Mouse (Mus musculus) small intestine, adult 2 months (tissue): ENCODE results near the gene Mlycd. TPM values are rescaled to one million over a fixed set of nuclear protein-coding genes. Genes with fewer than 3 reads are reported as not detected.

Experiments used
- H3K27ac ChIP-seq: fragments of 200-500 bp; 2 replicates; pipeline ENCODE4 v1.5.1; 2012; ENCODE audit warnings: low read depth, low read length, control low read depth, inconsistent platforms; ENCODE audit not compliant: insufficient read depth
- H3K27me3 ChIP-seq: fragments of 200-500 bp; 2 replicates; pipeline ENCODE4 v1.6.1; 2012; ENCODE audit warnings: mild to moderate bottlenecking, moderate library complexity, low read length, inconsistent platforms; ENCODE audit not compliant: control insufficient read depth, insufficient read depth
- H3K36me3 ChIP-seq: fragments of 200-500 bp; 2 replicates; pipeline ENCODE4 v1.6.1; 2012; ENCODE audit warnings: mild to moderate bottlenecking, low read length, control low read depth, inconsistent platforms; ENCODE audit not compliant: control insufficient read depth, insufficient read depth
- H3K4me1 ChIP-seq: fragments of 200-500 bp; 2 replicates; pipeline ENCODE4 v1.6.1; 2012; ENCODE audit warnings: low read length, inconsistent platforms, mixed read lengths; ENCODE audit not compliant: control insufficient read depth, insufficient read depth, insufficient read length
- H3K4me3 ChIP-seq: fragments of 200-500 bp; 2 replicates; pipeline ENCODE4 v1.5.1; 2012; ENCODE audit warnings: low read depth, mild to moderate bottlenecking, control low read depth, inconsistent platforms, low read length, moderate library complexity
- CTCF ChIP-seq: fragments of 200-500 bp; IDR thresholded peaks from 2 replicates; pipeline ENCODE4 v1.5.1; 2012; ENCODE audit warnings: low read depth, mild to moderate bottlenecking, control low read depth, inconsistent platforms, low read length, moderate library complexity, mixed read lengths; ENCODE audit not compliant: insufficient replicate concordance, insufficient read length; ENCODE audit errors: extremely low read depth
- POLR2A ChIP-seq: fragments of 200-500 bp; IDR thresholded peaks from 2 replicates; pipeline ENCODE4 v1.6.1; 2012; ENCODE audit warnings: low read depth, mild to moderate bottlenecking, control low read depth, inconsistent platforms, low read length, moderate library complexity
- WGBS: fragments of 180-500 bp; shearing (Covaris S2); methylation state at CpG from one replicate; pipeline ENCODE4 v1.1.7; 2018; 5-methylcytosine and 5-hydroxymethylcytosine counted together
- polyA plus RNA-seq: library from polyadenylated mRNA; depleted of rRNA; stranded (reverse); fragments of >200 nt; gene quantifications from 2 replicates; pipeline ENCODE4 v1.2.3, GENCODE M21; 2012; rRNA removed

The Mlycd gene
- polyA plus RNA-seq, 1 experiment: 49.6 TPM

- 5% methylated on average over 78 of the region's 80 CpGs for whole genome bisulfite sequencing
- H3K4me3 ChIP-seq: peak overlapping the region; percentile 28; the same call in 1 of the 2 replicates
- peaks cover 11% of the 10 kb centered on the region for H3K4me1 ChIP-seq
- H3K27ac ChIP-seq: no peak overlapping the region
- TF ChIP-seq POLR2A (no peak), CTCF (no peak)
- H3K36me3 ChIP-seq: peaks cover 40% of the 10 kb centered on the region
- 0 out of 2 replicates have a peak, but pooled peaks cover 8% of the 10 kb centered on the region for H3K27me3 ChIP-seq
Measured at GRCm38 (mm10) chr8:119446990-119447780, 52.5 kb downstream of the Mlycd start.

- Histone ChIP-seq H3K36me3 (peaks cover 34% of the 10 kb centered on the region), H3K27me3 (0 out of 2 replicates have a peak, but pooled peaks cover 8% of the 10 kb centered on the region), H3K4me3 (no peak overlapping the region), H3K4me1 (peaks cover 11% of the 10 kb centered on the region), H3K27ac (no peak overlapping the region)
- TF ChIP-seq POLR2A (no peak), CTCF (no peak)
- 15% methylated on average over 17 of the region's 17 CpGs for WGBS
Measured at GRCm38 (mm10) chr8:119447781-119448170, 53.1 kb downstream of the Mlycd start.

- 0 out of 2 replicates have a peak, but pooled peaks cover 8% of the 10 kb centered on the region for H3K27me3 ChIP-seq
- H3K4me3 ChIP-seq: no peak overlapping the region
- peaks cover 17% of the 10 kb centered on the region for H3K36me3 ChIP-seq
- peaks cover 11% of the 10 kb centered on the region for H3K4me1 ChIP-seq
- WGBS: 72% methylated on average over 12 of the region's 12 CpGs
- TF ChIP-seq CTCF (no peak), POLR2A (no peak)
- no peak overlapping the region for H3K27ac ChIP-seq
Measured at GRCm38 (mm10) chr8:119449627-119450026, 54.9 kb downstream of the Mlycd start.

- H3K27me3 ChIP-seq: 0 out of 2 replicates have a peak, but pooled peaks cover 8% of the 10 kb centered on the region
- peaks cover 3% of the 10 kb centered on the region for H3K4me1 ChIP-seq
- no peak for TF ChIP-seq CTCF
- no peak for TF ChIP-seq POLR2A
- H3K27ac ChIP-seq: no peak overlapping the region
- H3K4me3 ChIP-seq: no peak overlapping the region
- WGBS: 81% methylated on average over 4 of the region's 4 CpGs
- peaks cover 2% of the 10 kb centered on the region; the same call in 1 of the 2 replicates for H3K36me3 ChIP-seq
Measured at GRCm38 (mm10) chr8:119451131-119451530, 56.5 kb downstream of the Mlycd start.

GRCm38 (mm10) chr8:119452919-119453318 lies 58.2 kb downstream of the Mlycd start:
- Histone ChIP-seq H3K4me3 (no peak overlapping the region), H3K4me1 (no peaks in the 10 kb centered on the region), H3K27ac (no peak overlapping the region), H3K27me3 (no peaks in the 10 kb centered on the region), H3K36me3 (no peaks in the 10 kb centered on the region)
- no peak for TF ChIP-seq CTCF
- TF ChIP-seq POLR2A: no peak
- WGBS: 88% methylated on average over 5 of the region's 5 CpGs

- TF ChIP-seq CTCF (no peak), POLR2A (no peak)
- H3K4me3 ChIP-seq: no peak overlapping the region
- 84% methylated on average over 5 of the region's 5 CpGs for WGBS
Measured at GRCm38 (mm10) chr8:119456045-119456444, 61.4 kb downstream of the Mlycd start.

GRCm38 (mm10) chr8:119459724-119460123 lies 65.0 kb downstream of the Mlycd start:
- 17% methylated on average over 16 of the region's 16 CpGs for WGBS
- no peak overlapping the region for H3K27ac ChIP-seq
- no peak overlapping the region for H3K4me3 ChIP-seq
- H3K36me3 ChIP-seq: no peaks in the 10 kb centered on the region
- TF ChIP-seq POLR2A (no peak), CTCF (no peak)
- H3K27me3 ChIP-seq: no peaks in the 10 kb centered on the region
- H3K4me1 ChIP-seq: no peaks in the 10 kb centered on the region

More at GRCm38 (mm10) chr8:119456045-119456444, 61.4 kb downstream of the Mlycd start:
- Histone ChIP-seq H3K27me3 (no peaks in the 10 kb centered on the region), H3K27ac (no peak overlapping the region), H3K36me3 (no peaks in the 10 kb centered on the region), H3K4me1 (no peaks in the 10 kb centered on the region)

Other genes starting within 250 kb of the Mlycd start
- 53.4 and 94.0 TPM in 2 replicates for gene Hsbp1, start 50.4 kb upstream of the Mlycd start, polyA plus RNA-seq
- 78.7 and 306 TPM in 2 replicates for gene Osgin1, start 39.2 kb downstream of the Mlycd start, polyA plus RNA-seq
- gene Necab2, start 51.8 kb downstream of the Mlycd start, polyA plus RNA-seq: 0.44 and 0.72 TPM in 2 replicates
- 0.36 and 0.68 TPM in 2 replicates for gene Slc38a8, start 106.8 kb downstream of the Mlycd start, polyA plus RNA-seq
- 24.4 and 43.1 TPM in 2 replicates for gene Mbtps1, start 163.9 kb downstream of the Mlycd start, polyA plus RNA-seq
- 13.4 and 20.9 TPM in 2 replicates for gene Hsdl1, start 180.3 kb downstream of the Mlycd start, polyA plus RNA-seq
- gene Dnaaf1, start 180.4 kb downstream of the Mlycd start, polyA plus RNA-seq: 3.7 and 9.4 TPM in 2 replicates
- 15.9 and 23.6 TPM in 2 replicates for gene Taf1c, start 210.3 kb downstream of the Mlycd start, polyA plus RNA-seq
- 0.27 and 0.96 TPM in 2 replicates for gene Adad2, start 217.9 kb downstream of the Mlycd start, polyA plus RNA-seq
- 0.38 and 0.82 TPM in 2 replicates for gene Kcng4, start 240.8 kb downstream of the Mlycd start, polyA plus RNA-seq